Mouse (Mus musculus) large intestine, adult 2 months (tissue): ENCODE results near the gene Fam110a. TPM values are rescaled to one million over a fixed set of nuclear protein-coding genes. Genes with fewer than 3 reads are reported as not detected.
"Not testable (repeated sequence)": the region's sequence is repeated elsewhere in the genome, so short reads cannot be mapped to it uniquely, and the experiment has no call there.

ENCODE experiments used
- DNase-seq: peaks from one replicate; pipeline ENCODE4 v3.0.0-alpha.2; 2012; ENCODE audit warnings: low read depth, low spot score
- WGBS: fragments of 180-500 bp; shearing (Covaris S2); methylation state at CpG from one replicate; pipeline ENCODE4 v1.1.7; 2018; 5-methylcytosine and 5-hydroxymethylcytosine counted together
- polyA plus RNA-seq: library from polyadenylated mRNA; depleted of rRNA; stranded (reverse); fragments of >200 nt; gene quantifications from 2 replicates; pipeline ENCODE4 v1.2.3, GENCODE M21; 2012

Gene Fam110a
- polyA plus RNA-seq, 1 experiment = 16.3 TPM

DNA sequence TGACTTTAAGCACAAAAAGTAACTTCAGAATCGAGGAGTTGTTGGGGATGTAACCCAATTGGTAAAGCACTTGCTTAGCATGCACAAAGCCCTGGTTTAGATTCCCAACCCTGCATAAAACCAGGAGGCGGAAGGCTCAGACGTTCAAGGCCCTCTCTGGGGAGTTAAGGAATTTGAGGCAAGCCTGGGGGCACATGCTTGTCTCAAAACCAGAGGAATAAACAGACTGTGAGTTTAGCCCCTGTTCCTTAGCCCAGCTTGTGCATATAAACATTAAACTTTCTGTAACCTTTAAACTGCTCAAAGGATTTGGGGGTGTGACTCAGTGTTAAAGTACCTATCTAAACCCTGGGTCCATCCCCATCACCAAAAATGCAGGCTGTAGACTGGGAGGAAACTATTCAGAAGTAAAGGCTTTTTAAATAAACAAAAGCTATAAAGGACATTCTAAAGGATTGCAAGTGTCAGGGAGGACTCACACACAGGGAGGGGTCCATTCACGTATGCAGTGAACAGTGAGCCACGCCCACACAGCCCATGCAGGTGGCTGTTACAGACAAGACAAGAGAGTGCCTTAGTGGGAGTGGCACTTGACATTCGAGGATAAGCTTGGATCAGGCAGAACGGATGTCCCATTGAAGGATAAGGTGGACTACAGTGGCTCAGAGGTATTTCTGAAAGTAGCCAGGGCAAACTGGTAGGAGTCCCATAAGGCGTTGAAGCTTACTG lies 17.9 kb upstream of the Fam110a start:
- DNase-seq = no peak
- WGBS = 53% methylated on average over 8 of the region's 8 CpGs

- WGBS = 19% methylated on average over 2 of the region's 2 CpGs
Measured at GRCm38 (mm10) chr2:151997190-151997575, 17.2 kb upstream of the Fam110a start.

GRCm38 (mm10) chr2:151996229-151997189 lies 16.5 kb upstream of the Fam110a start, which contains the start of gene Slc52a3:
TSS of gene Slc52a3 (plus strand) at chr2:151996511.
- DNase-seq = no peak
- WGBS = 7% methylated on average over 35 of the region's 35 CpGs

More at GRCm38 (mm10) chr2:151997190-151997575, 17.2 kb upstream of the Fam110a start:
- DNase-seq = not testable (repeated sequence)

GRCm38 (mm10) chr2:151994350-151995122 lies 14.5 kb upstream of the Fam110a start:
- DNase-seq = no peak
- 14% methylated on average over 22 of the region's 22 CpGs for WGBS

- WGBS = 52% methylated on average over 5 of the region's 5 CpGs
- DNase-seq = no peak
Measured at GRCm38 (mm10) chr2:151991446-151991845, 11.4 kb upstream of the Fam110a start.

DNA sequence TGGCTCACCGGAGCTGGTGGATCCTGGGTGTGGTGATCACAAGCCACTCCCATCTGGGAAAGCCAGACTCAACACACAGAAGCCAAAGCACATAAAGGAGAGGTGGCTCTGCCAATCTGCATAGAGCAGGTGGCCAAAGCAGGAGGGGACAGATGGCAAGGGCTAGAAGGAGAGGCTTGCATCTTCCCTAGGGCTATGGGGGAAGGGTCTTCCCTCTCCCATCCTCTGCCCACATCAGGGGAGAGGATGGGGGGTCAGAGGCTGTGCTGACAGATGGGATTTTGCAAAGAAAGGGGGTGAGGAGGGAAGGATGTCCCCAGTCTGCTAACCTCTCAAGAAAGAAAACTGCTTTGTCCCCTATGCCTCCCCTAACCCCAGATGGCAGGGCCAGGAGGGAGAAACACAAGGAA lies 11.0 kb upstream of the Fam110a start:
- WGBS = 6% methylated on average over 1 of the region's 1 CpGs
- no peak for DNase-seq

DNA sequence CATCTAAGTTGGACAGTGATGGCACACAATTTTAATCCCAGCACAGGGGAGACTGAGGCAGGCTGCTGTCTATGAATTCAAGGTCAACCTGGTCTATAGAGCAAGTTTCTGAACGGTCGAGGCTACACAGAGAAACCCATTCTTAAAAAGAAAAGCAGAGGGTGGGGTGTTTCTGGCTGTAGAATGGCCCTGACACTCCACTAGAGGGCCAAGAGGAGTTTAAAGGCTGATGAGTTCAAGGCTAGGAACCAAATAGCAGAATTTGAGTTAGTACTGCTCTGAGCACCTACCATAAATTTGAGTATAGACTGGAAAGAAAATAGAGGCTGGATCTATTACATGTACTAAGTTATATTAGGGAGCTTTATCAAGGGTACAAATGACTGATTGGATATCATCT lies 9.0 kb upstream of the Fam110a start:
- DNase-seq = no peak
- 66% methylated on average over 2 of the region's 2 CpGs for WGBS

- no peak for DNase-seq
- 74% methylated on average over 8 of the region's 8 CpGs for WGBS
Measured at GRCm38 (mm10) chr2:151986958-151987357, 6.9 kb upstream of the Fam110a start.

GRCm38 (mm10) chr2:151985426-151986172 lies 5.6 kb upstream of the Fam110a start:
- WGBS = 53% methylated on average over 7 of the region's 7 CpGs

DNA sequence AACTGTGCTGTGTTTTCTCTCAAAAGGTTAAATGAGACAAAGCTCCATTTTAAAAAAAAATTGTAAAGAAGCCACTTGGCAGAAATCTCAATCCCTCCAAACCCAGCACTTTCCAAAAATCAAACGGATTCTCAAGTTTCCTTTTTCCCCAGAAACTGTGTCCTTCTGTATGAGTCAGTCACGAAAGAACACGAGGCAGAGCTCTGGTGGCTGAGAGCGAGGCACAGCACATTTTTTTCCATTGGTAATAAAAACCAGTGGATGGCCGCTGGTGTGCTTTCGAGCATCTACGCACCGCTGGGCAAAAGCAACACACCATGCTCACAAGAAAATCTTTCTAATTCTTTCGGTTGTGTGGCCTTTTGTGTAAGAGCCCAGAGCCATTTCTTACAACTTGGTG lies 4.0 kb upstream of the Fam110a start:
- no peak for DNase-seq
- 52% methylated on average over 9 of the region's 9 CpGs for WGBS

More at GRCm38 (mm10) chr2:151985426-151986172, 5.6 kb upstream of the Fam110a start:
- DNase-seq = no peak

DNA sequence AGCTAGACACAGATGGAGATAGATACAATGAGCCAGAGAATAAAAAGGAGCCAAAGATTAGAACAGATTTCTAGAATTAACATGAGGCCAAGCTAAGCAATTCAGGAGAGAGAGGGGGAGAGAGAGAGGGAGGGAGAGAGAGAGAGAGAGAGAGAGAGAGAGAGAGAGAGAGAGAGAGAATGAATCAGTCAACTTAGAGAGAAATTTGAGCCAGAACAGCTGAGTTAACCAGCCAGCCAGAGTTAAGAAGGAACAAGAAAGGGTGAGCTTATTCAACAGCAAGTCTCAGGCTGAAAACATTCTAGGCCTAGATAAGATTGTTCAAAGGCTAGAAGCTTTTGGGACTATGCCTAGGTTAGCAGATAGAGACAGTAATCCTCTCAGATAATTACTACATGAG lies 2.5 kb upstream of the Fam110a start:
- DNase-seq = no peak

DNA sequence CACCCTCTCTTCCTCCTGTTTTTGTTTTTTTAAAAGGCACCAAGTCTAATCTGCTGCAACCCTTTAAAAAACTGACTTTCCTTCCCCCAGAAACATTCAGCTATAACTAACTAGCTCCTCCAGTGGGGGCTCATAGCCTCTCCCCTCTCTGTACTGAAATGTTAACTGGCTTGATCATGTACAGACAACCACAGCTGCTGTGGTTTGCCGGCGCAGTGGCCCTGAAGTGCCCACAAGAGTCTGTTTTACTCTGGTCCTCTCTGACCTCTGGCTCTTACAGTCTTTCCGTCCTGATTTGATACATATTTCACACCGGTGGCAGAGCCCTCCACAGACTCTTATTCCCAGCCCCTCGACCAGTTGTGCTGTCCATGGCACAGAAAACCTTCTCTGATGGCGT lies 1.2 kb upstream of the Fam110a start:
- 75% methylated on average over 6 of the region's 6 CpGs for WGBS
- no peak for DNase-seq

DNA sequence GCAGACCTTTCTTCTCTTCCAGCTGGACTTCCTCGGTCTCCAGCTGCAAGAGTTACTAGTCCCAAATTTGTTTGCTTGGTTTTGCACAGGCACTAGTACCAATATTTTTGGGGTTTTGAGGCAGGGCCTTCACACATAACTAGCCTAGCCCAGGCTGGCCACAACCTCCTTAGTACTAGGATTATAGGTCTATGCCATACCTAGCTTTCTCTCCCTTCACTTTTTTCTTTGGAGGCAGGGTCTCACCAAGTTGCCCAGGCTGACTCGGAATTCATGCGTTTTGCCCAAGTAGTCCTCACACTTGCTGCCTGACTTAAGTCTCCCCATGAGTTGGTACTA lies 305 bp upstream of the Fam110a start:
- no peak for DNase-seq
- WGBS = 43% methylated on average over 3 of the region's 3 CpGs

- 37% methylated on average over 6 of the region's 6 CpGs for WGBS
- DNase-seq = no peak
Measured at GRCm38 (mm10) chr2:151978494-151978893, 1.5 kb downstream of the Fam110a start.

DNA sequence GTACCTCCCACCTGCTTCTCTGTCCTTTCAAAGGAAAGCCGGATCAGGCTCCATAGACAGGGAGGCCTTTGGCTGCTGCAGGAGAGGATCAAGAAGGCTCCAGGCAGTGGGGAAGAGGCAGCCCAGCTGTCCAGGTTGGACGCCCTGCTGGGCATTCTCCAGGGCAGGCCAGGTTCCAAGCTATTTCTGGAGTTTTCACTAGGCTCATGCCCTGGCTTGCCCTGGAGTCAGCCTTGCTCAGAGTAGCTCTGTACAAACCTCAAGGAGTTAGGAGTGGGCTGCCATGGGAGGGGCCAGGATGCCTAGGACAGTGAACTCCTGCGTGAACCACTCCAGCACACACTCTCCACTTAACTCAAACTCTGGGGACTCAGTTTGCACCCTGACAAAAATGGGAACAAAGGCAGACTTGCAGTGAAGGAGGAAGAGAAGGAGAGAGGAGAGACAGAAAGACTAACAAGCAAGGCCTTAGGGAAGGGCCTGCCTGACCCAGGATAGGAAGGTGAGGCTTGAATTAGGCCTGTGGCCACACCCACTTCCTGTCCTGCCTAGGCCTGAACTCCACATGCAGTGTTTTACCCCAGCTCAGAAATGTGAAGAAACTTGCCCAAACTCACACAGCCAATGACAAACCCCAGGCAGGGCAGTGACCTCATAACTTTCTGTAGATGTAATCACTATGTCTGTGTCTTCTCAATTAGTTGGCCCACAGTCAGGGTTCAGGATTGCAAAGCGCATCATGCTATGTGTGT lies 2.2 kb downstream of the Fam110a start:
- WGBS = 60% methylated on average over 4 of the region's 4 CpGs
- DNase-seq = no peak

GRCm38 (mm10) chr2:151976067-151976466 lies 4.0 kb downstream of the Fam110a start:
- WGBS = 49% methylated on average over 3 of the region's 3 CpGs
- no peak for DNase-seq

GRCm38 (mm10) chr2:151975295-151975694 lies 4.7 kb downstream of the Fam110a start:
- no peak for DNase-seq
- WGBS = 91% methylated on average over 5 of the region's 5 CpGs
